Mouse (Mus musculus): ENCODE results near the gene Farp1. TPM values are rescaled to one million over a fixed set of nuclear protein-coding genes. Genes with fewer than 3 reads are reported as not detected.
A peak's percentile ranks its signal among the peaks of the same experiment; 100 is the strongest.
"Not testable (repeated sequence)": the region's sequence is repeated elsewhere in the genome, so short reads cannot be mapped to it uniquely, and the experiment has no call there.

Farp1 gene
- polyA plus RNA-seq, 1 experiment: 12.4 TPM

DNA sequence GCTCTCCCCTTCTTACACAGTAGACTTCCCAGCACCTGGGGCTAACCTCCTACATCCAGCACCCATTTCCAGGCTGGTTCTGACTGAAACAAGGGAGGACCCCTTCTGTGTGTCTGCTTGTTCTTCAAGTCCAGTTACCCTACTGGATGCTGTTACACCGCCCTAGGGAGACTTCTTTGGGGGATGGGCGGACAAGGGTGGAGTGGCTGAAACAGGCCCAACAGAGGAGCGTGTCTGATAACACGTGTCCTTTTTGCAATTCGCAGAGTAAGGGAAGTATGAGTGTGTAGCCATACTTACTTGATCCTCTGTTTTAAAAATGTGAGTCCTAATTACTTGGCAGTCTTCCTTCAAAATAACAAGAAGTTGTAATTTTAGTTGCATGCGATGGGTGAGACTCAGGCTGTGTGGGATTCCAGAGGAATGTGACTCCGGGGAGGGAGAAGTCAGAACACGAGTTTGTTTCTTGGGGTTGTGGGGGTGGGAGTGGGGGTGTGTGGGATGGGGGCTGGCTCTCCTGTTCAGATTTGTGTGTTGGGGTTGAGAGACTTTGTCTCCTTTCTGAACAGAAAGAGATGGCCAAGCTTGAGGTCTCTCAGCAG is 89.5 kb downstream of the Farp1 start:
- Histone ChIP-seq H3K27me3 (ENCODE audit: control insufficient read depth, insufficient read depth, low read length) (no peaks in the 10 kb centered on the region), H3K36me3 (ENCODE audit: control insufficient read depth, insufficient read depth, low read length) (no peaks in the 10 kb centered on the region; the same call in 1 of the 2 replicates), H3K4me3 (ENCODE audit: low read depth, low read length) (no peak overlapping the region), H3K27ac (ENCODE audit: insufficient read depth, low read depth, low read length) (no peak overlapping the region), H3K4me1 (ENCODE audit: control insufficient read depth, insufficient read depth, insufficient read length, low read length) (peaks cover 4% of the 10 kb centered on the region)
- WGBS: 84% methylated on average over 8 of the region's 8 CpGs
- TF ChIP-seq POLR2A (IDR thresholded peaks at IDR 0.05; ENCODE audit: low read depth, low read length): no peak
- TF ChIP-seq CTCF (IDR thresholded peaks at IDR 0.05; ENCODE audit: extremely low read depth, insufficient read length, insufficient replicate concordance, low read depth, low read length): no peak

DNA sequence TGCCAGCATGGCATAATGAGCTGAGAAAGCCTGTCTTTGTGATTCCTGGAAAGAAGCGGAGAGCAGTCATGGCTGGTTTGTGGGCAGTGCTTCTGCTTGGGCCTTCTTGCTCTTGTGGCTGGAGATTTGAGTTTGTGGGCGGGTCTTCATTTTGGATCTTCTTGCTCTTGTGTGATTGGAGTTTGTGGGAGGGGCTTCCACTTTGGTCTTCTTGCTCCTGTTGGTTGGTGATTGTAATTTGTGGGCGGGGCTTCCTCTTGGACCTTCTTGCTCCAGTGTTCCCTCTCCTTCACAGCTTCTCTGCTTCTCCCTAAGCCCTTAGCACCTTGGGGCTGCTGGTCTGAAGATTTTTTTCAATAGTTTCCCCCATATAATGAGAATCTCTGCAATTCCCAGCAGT is 90.7 kb downstream of the Farp1 start:
- Histone ChIP-seq H3K36me3 (ENCODE audit: control insufficient read depth, insufficient read depth, low read length) (no peaks in the 10 kb centered on the region), H3K4me1 (ENCODE audit: control insufficient read depth, insufficient read depth, insufficient read length, low read length) (peaks cover 5% of the 10 kb centered on the region), H3K4me3 (ENCODE audit: low read depth, low read length) (no peak overlapping the region), H3K27ac (ENCODE audit: insufficient read depth, low read depth, low read length) (no peak overlapping the region), H3K27me3 (ENCODE audit: control insufficient read depth, insufficient read depth, low read length) (no peaks in the 10 kb centered on the region)
- no peak for TF ChIP-seq POLR2A (IDR thresholded peaks at IDR 0.05; ENCODE audit: low read depth, low read length)
- no peak for TF ChIP-seq CTCF (IDR thresholded peaks at IDR 0.05; ENCODE audit: extremely low read depth, insufficient read length, insufficient replicate concordance, low read depth, low read length)
- 93% methylated on average over 3 of the region's 3 CpGs for WGBS

DNA sequence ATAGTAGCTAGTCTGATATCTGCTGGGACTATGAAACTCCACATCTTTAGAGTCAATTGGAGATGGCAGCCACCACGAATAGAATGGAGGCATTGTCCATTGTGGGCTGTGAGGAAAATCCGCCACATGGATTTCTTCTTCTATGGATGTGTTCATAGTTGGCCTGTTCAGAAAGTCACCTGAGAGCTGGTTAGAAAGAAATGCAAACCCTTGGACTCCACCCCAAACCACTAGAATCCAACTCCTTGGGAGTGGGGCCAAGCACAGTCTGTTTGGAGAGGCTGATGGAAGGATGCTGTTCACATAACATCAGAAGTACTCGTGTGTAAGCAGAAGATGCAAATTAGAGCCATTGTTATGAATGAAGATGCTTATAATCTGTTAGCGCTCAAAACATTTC is 91.3 kb downstream of the Farp1 start:
- TF ChIP-seq CTCF (IDR thresholded peaks at IDR 0.05; ENCODE audit: extremely low read depth, insufficient read length, insufficient replicate concordance, low read depth, low read length) (no peak), POLR2A (IDR thresholded peaks at IDR 0.05; ENCODE audit: low read depth, low read length) (no peak)
- peaks cover 7% of the 10 kb centered on the region for H3K4me1 ChIP-seq (ENCODE audit: control insufficient read depth, insufficient read depth, insufficient read length, low read length)
- no peak overlapping the region for H3K4me3 ChIP-seq (ENCODE audit: low read depth, low read length)
- H3K36me3 ChIP-seq (ENCODE audit: control insufficient read depth, insufficient read depth, low read length): no peaks in the 10 kb centered on the region
- 82% methylated on average over 4 of the region's 4 CpGs for WGBS
- H3K27ac ChIP-seq (ENCODE audit: insufficient read depth, low read depth, low read length): no peak overlapping the region
- no peaks in the 10 kb centered on the region for H3K27me3 ChIP-seq (ENCODE audit: control insufficient read depth, insufficient read depth, low read length)

DNA sequence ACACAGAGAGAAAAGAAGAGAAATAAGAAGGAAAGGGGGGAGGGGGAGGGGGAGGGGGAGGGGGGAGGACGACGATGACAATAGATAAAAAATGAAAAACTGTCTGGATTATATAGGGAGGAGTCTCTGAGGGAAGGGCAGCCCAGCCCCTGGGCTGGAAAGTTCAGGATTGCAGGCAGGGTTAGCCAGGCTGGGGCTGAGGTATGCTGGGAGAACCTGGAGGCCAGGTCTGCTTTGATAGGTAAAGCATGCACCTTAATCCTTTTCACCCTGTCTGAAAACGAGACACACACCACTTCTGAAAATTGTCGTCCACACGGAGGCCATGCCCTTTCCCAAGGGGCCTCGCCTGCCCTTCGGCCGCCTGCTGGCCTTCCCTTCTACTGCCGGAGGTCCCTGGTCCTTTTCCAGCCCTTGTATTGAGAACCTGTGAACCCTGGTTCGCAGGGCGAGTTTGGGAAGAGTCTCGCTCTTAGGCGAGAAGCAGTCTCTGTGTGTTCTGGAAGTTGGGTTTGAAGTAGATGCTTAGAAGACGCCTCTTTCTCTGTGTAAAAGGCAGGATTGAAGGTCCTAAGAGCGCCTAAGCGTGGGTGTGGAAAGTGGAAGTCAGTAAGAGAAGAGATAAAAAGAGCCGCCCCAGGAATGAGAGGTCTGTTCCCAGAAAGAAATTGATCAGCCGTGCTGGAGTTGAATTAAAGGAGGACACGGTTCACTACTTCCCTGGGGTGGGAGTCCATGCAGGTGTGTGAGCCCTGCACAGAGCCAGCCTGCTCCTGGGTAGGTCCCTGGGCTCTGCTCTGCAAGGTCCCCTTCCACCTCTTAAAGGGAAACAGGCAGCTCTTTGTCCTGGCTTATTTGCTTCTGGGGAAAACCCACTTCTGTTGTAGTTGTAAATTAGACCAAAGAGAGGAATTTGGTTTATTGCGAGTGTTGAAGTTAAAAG is 94.1 kb downstream of the Farp1 start:
- Histone ChIP-seq H3K36me3 (ENCODE audit: control insufficient read depth, insufficient read depth, low read length) (no peaks in the 10 kb centered on the region), H3K4me1 (ENCODE audit: control insufficient read depth, insufficient read depth, insufficient read length, low read length) (peaks cover 7% of the 10 kb centered on the region), H3K4me3 (ENCODE audit: low read depth, low read length) (peak overlapping the region; percentile 1; the same call in 1 of the 2 replicates), H3K27ac (ENCODE audit: insufficient read depth, low read depth, low read length) (no peak overlapping the region; the same call in 1 of the 2 replicates), H3K27me3 (ENCODE audit: control insufficient read depth, insufficient read depth, low read length) (no peaks in the 10 kb centered on the region)
- 24% methylated on average over 20 of the region's 20 CpGs for WGBS
- TF ChIP-seq POLR2A (IDR thresholded peaks at IDR 0.05; ENCODE audit: low read depth, low read length) (no peak), CTCF (IDR thresholded peaks at IDR 0.05; ENCODE audit: extremely low read depth, insufficient read length, insufficient replicate concordance, low read depth, low read length) (peak; percentile 25; the same call in 1 of the 2 replicates)

DNA sequence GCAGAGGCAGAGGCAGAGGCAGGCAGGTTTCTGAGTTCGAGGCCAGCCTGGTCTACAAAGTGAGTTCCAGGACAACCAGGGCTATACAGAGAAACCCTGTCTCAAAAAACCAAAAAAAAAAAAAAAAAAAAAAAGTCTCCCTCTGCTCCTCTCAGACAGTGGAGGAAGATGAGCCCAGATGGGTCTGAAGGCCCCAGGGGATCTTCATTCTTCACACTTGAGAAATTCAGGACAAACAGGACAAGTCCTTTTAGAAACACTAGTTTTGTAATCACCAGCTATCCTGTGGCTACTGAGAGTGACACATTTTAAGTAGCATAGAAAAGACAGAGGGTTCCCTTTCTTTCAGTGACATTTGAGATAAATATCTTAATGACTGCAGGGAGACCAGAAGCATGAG is 95.4 kb downstream of the Farp1 start:
- H3K36me3 ChIP-seq (ENCODE audit: control insufficient read depth, insufficient read depth, low read length); H3K27me3 ChIP-seq (ENCODE audit: control insufficient read depth, insufficient read depth, low read length); H3K4me1 ChIP-seq (ENCODE audit: control insufficient read depth, insufficient read depth, insufficient read length, low read length); H3K27ac ChIP-seq (ENCODE audit: insufficient read depth, low read depth, low read length); H3K4me3 ChIP-seq (ENCODE audit: low read depth, low read length): not testable (repeated sequence)
- 100% methylated on average over 1 of the region's 1 CpGs for WGBS

DNA sequence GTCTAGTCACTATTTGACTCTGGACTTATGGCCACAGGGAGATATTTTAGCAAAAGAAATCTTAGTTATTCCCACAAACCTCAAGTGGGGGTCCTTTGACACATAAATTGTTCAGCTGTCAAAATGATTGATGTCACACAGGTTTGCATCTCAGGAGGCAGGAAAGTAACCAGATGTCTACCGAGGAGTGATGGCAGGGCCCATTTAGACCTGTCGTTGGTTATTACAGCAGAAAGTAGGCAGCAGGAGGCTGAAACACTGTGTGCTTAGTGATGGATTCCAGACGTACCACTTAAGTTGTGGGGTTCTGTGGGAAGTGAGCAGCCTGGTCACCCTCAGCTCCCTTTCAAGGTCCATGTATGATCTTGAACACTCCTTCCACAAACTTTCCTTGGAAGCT is 99.4 kb downstream of the Farp1 start:
- H3K27ac ChIP-seq (ENCODE audit: insufficient read depth, low read depth, low read length): no peak overlapping the region
- no peak for TF ChIP-seq POLR2A (IDR thresholded peaks at IDR 0.05; ENCODE audit: low read depth, low read length)
- no peak for TF ChIP-seq CTCF (IDR thresholded peaks at IDR 0.05; ENCODE audit: extremely low read depth, insufficient read length, insufficient replicate concordance, low read depth, low read length)
- peaks cover 3% of the 10 kb centered on the region; the same call in 1 of the 2 replicates for H3K4me1 ChIP-seq (ENCODE audit: control insufficient read depth, insufficient read depth, insufficient read length, low read length)
- H3K4me3 ChIP-seq (ENCODE audit: low read depth, low read length): no peak overlapping the region
- 77% methylated on average over 3 of the region's 3 CpGs for WGBS
- no peaks in the 10 kb centered on the region for H3K27me3 ChIP-seq (ENCODE audit: control insufficient read depth, insufficient read depth, low read length)
- H3K36me3 ChIP-seq (ENCODE audit: control insufficient read depth, insufficient read depth, low read length): no peaks in the 10 kb centered on the region

DNA sequence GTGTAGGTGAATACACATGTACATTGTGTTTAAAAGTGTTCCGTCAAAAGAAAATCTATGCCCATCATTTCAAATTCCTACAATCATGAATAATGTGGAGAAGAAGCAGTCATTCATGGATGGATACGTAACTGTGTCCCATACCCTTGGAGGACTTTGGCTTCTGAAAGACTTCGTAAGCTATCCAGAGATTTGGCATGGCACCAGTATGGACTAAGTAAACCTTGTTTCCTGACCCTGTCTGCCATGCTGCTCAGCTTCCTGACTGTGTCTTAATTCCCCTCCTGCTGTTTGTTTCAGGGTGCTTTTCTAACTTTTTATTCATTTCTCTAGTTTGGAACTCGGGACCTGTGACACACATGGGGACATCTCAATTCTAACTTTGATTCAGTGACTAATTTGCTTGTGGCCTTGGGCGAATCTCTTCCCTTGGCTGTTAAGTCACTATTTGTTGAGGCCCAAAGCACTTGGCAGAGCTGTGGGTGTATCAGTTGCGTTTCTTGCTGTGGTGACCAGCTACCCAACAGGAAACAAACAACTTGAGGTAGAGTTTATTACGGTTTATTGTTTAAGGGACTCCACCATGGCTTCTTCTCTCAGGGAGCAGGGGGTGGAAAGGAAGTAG is 108.9 kb downstream of the Farp1 start:
- 42% methylated on average over 7 of the region's 7 CpGs for WGBS
- Histone ChIP-seq H3K27ac (ENCODE audit: insufficient read depth, low read depth, low read length) (no peak overlapping the region), H3K4me1 (ENCODE audit: control insufficient read depth, insufficient read depth, insufficient read length, low read length) (peaks cover 14% of the 10 kb centered on the region; the same call in 1 of the 2 replicates)

More for the DNA sequence above, 108.9 kb downstream of the Farp1 start:
- TF ChIP-seq CTCF (IDR thresholded peaks at IDR 0.05; ENCODE audit: extremely low read depth, insufficient read length, insufficient replicate concordance, low read depth, low read length) (no peak), POLR2A (IDR thresholded peaks at IDR 0.05; ENCODE audit: low read depth, low read length) (no peak)
- no peaks in the 10 kb centered on the region for H3K27me3 ChIP-seq (ENCODE audit: control insufficient read depth, insufficient read depth, low read length)
- H3K4me3 ChIP-seq (ENCODE audit: low read depth, low read length): no peak overlapping the region
- H3K36me3 ChIP-seq (ENCODE audit: control insufficient read depth, insufficient read depth, low read length): no peaks in the 10 kb centered on the region
